Mouse (Mus musculus): Measurements from ENCODE around the gene Slco4a1. TPM values are rescaled to one million over a fixed set of nuclear protein-coding genes. Genes with fewer than 3 reads are reported as not detected.

Gene Slco4a1
- polyA plus RNA-seq, 1 experiment = 18.6 TPM

GRCm38 (mm10) chr2:180425115-180425514 lies 30.9 kb upstream of the Slco4a1 start:
- no peak overlapping the region for H3K4me3 ChIP-seq (replicated peaks; ENCODE audit: insufficient read depth, low read depth, low read length)
- WGBS = 49% methylated on average over 2 of the region's 2 CpGs
- no peaks in the 10 kb centered on the region for H3K27me3 ChIP-seq (ENCODE audit: control insufficient read depth, insufficient read depth, low read length)
- no peak for DNase-seq
- no peak for TF ChIP-seq POLR2A (IDR thresholded peaks at IDR 0.05; ENCODE audit: borderline replicate concordance, insufficient read depth, low read length)
- TF ChIP-seq CTCF (IDR thresholded peaks at IDR 0.05; ENCODE audit: borderline replicate concordance, insufficient read depth, low read depth, low read length) = no peak
- no peak overlapping the region for H3K27ac ChIP-seq (ENCODE audit: insufficient read depth, low read length)
- H3K4me1 ChIP-seq (ENCODE audit: control insufficient read depth, insufficient read depth, low read length) = peaks cover 8% of the 10 kb centered on the region

- WGBS = 21% methylated on average over 8 of the region's 8 CpGs
- H3K4me3 ChIP-seq (replicated peaks; ENCODE audit: insufficient read depth, low read depth, low read length) = no peak overlapping the region
- TF ChIP-seq CTCF (IDR thresholded peaks at IDR 0.05; ENCODE audit: borderline replicate concordance, insufficient read depth, low read depth, low read length) = no peak
- TF ChIP-seq POLR2A (IDR thresholded peaks at IDR 0.05; ENCODE audit: borderline replicate concordance, insufficient read depth, low read length) = no peak
- peaks cover 8% of the 10 kb centered on the region for H3K4me1 ChIP-seq (ENCODE audit: control insufficient read depth, insufficient read depth, low read length)
- no peaks in the 10 kb centered on the region for H3K27me3 ChIP-seq (ENCODE audit: control insufficient read depth, insufficient read depth, low read length)
- no peak overlapping the region for H3K27ac ChIP-seq (ENCODE audit: insufficient read depth, low read length)
- DNase-seq = peak; percentile 49 to 69
Observed at GRCm38 (mm10) chr2:180427073-180427472, 29.0 kb upstream of the Slco4a1 start.

- TF ChIP-seq POLR2A (IDR thresholded peaks at IDR 0.05; ENCODE audit: borderline replicate concordance, insufficient read depth, low read length) = no peak
- TF ChIP-seq CTCF (IDR thresholded peaks at IDR 0.05; ENCODE audit: borderline replicate concordance, insufficient read depth, low read depth, low read length) = peak; percentile 41; the same call in 1 of the 2 replicates
- H3K27me3 ChIP-seq (ENCODE audit: control insufficient read depth, insufficient read depth, low read length) = no peaks in the 10 kb centered on the region
- peaks cover 8% of the 10 kb centered on the region for H3K4me1 ChIP-seq (ENCODE audit: control insufficient read depth, insufficient read depth, low read length)
- 26% methylated on average over 2 of the region's 2 CpGs for WGBS
- DNase-seq = no peak
- H3K4me3 ChIP-seq (replicated peaks; ENCODE audit: insufficient read depth, low read depth, low read length) = no peak overlapping the region
- H3K27ac ChIP-seq (ENCODE audit: insufficient read depth, low read length) = no peak overlapping the region
Observed at GRCm38 (mm10) chr2:180428331-180428730, 27.7 kb upstream of the Slco4a1 start.

GRCm38 (mm10) chr2:180430648-180431047 lies 25.4 kb upstream of the Slco4a1 start:
- H3K27me3 ChIP-seq (ENCODE audit: control insufficient read depth, insufficient read depth, low read length) = no peaks in the 10 kb centered on the region
- no peak for DNase-seq
- no peak overlapping the region for H3K4me3 ChIP-seq (replicated peaks; ENCODE audit: insufficient read depth, low read depth, low read length)
- H3K27ac ChIP-seq (ENCODE audit: insufficient read depth, low read length) = no peak overlapping the region
- TF ChIP-seq CTCF (IDR thresholded peaks at IDR 0.05; ENCODE audit: borderline replicate concordance, insufficient read depth, low read depth, low read length) (no peak), POLR2A (IDR thresholded peaks at IDR 0.05; ENCODE audit: borderline replicate concordance, insufficient read depth, low read length) (no peak)
- WGBS = 94% methylated on average over 11 of the region's 11 CpGs
- peaks cover 8% of the 10 kb centered on the region for H3K4me1 ChIP-seq (ENCODE audit: control insufficient read depth, insufficient read depth, low read length)

- WGBS = 23% methylated on average over 10 of the region's 10 CpGs
- Histone ChIP-seq H3K27ac (ENCODE audit: insufficient read depth, low read length) (no peak overlapping the region), H3K4me3 (replicated peaks; ENCODE audit: insufficient read depth, low read depth, low read length) (no peak overlapping the region), H3K27me3 (ENCODE audit: control insufficient read depth, insufficient read depth, low read length) (no peaks in the 10 kb centered on the region), H3K4me1 (ENCODE audit: control insufficient read depth, insufficient read depth, low read length) (peaks cover 4% of the 10 kb centered on the region; the same call in 1 of the 2 replicates)
- peak; percentile 62 to 82 for DNase-seq
- TF ChIP-seq CTCF (IDR thresholded peaks at IDR 0.05; ENCODE audit: borderline replicate concordance, insufficient read depth, low read depth, low read length) (peak; percentile 89), POLR2A (IDR thresholded peaks at IDR 0.05; ENCODE audit: borderline replicate concordance, insufficient read depth, low read length) (no peak)
Observed at GRCm38 (mm10) chr2:180432042-180432668, 23.9 kb upstream of the Slco4a1 start.

GRCm38 (mm10) chr2:180432751-180433150 lies 23.3 kb upstream of the Slco4a1 start:
- TF ChIP-seq CTCF (IDR thresholded peaks at IDR 0.05; ENCODE audit: borderline replicate concordance, insufficient read depth, low read depth, low read length) (no peak), POLR2A (IDR thresholded peaks at IDR 0.05; ENCODE audit: borderline replicate concordance, insufficient read depth, low read length) (no peak)
- Histone ChIP-seq H3K4me3 (replicated peaks; ENCODE audit: insufficient read depth, low read depth, low read length) (no peak overlapping the region), H3K27me3 (ENCODE audit: control insufficient read depth, insufficient read depth, low read length) (no peaks in the 10 kb centered on the region), H3K27ac (ENCODE audit: insufficient read depth, low read length) (no peak overlapping the region), H3K4me1 (ENCODE audit: control insufficient read depth, insufficient read depth, low read length) (no peaks in the 10 kb centered on the region)
- DNase-seq = no peak
- WGBS = 71% methylated on average over 10 of the region's 10 CpGs

- no peak for DNase-seq
- Histone ChIP-seq H3K4me1 (ENCODE audit: control insufficient read depth, insufficient read depth, low read length) (no peaks in the 10 kb centered on the region), H3K4me3 (replicated peaks; ENCODE audit: insufficient read depth, low read depth, low read length) (no peak overlapping the region), H3K27ac (ENCODE audit: insufficient read depth, low read length) (no peak overlapping the region), H3K27me3 (ENCODE audit: control insufficient read depth, insufficient read depth, low read length) (no peaks in the 10 kb centered on the region)
- 87% methylated on average over 7 of the region's 7 CpGs for WGBS
- TF ChIP-seq CTCF (IDR thresholded peaks at IDR 0.05; ENCODE audit: borderline replicate concordance, insufficient read depth, low read depth, low read length) = no peak
- TF ChIP-seq POLR2A (IDR thresholded peaks at IDR 0.05; ENCODE audit: borderline replicate concordance, insufficient read depth, low read length) = no peak
Observed at GRCm38 (mm10) chr2:180433350-180433749, 22.7 kb upstream of the Slco4a1 start.

- TF ChIP-seq CTCF (IDR thresholded peaks at IDR 0.05; ENCODE audit: borderline replicate concordance, insufficient read depth, low read depth, low read length) = no peak
- TF ChIP-seq POLR2A (IDR thresholded peaks at IDR 0.05; ENCODE audit: borderline replicate concordance, insufficient read depth, low read length) = no peak
- no peak overlapping the region for H3K4me3 ChIP-seq (replicated peaks; ENCODE audit: insufficient read depth, low read depth, low read length)
- WGBS = 85% methylated on average over 4 of the region's 4 CpGs
- no peak overlapping the region for H3K27ac ChIP-seq (ENCODE audit: insufficient read depth, low read length)
- DNase-seq = no peak
- H3K4me1 ChIP-seq (ENCODE audit: control insufficient read depth, insufficient read depth, low read length) = no peaks in the 10 kb centered on the region
- H3K27me3 ChIP-seq (ENCODE audit: control insufficient read depth, insufficient read depth, low read length) = no peaks in the 10 kb centered on the region
Observed at GRCm38 (mm10) chr2:180435341-180435926, 20.6 kb upstream of the Slco4a1 start.
